Mouse (Mus musculus) liver, embryonic 11.5 days (tissue): Measurements from ENCODE around the gene Mlip. TPM values are rescaled to one million over a fixed set of nuclear protein-coding genes. Genes with fewer than 3 reads are reported as not detected.

Experiments
- polyA plus RNA-seq: library from polyadenylated mRNA; unstranded; fragments of >200 nt; fragmentation: Nextera tagmentation; extraction: Ambion mirVana; gene quantifications from 2 replicates; pipeline ENCODE4 v1.2.1, GENCODE M21; 2014

Gene Mlip
- polyA plus RNA-seq, 1 experiment from 2014 or later, result 0.63 TPM

Other genes starting within 250 kb of the Mlip start
- 5.6 and 5.8 TPM in 2 replicates for gene Lrrc1, start 191.9 kb upstream of the Mlip start, polyA plus RNA-seq